Mouse (Mus musculus): ENCODE measurements around the gene Fkbp5. TPM values are rescaled to one million over a fixed set of nuclear protein-coding genes. Genes with fewer than 3 reads are reported as not detected.

Gene Fkbp5
- polyA plus RNA-seq, 1 experiment from 2014 or later: 7.1 TPM

- H3K4me1 ChIP-seq (ENCODE audit: control insufficient read depth, insufficient read depth, low read length): peaks cover 60% of the 10 kb centered on the region
- peak overlapping the region; percentile 100 for H3K27ac ChIP-seq (ENCODE audit: low read length)
- peak overlapping the region; percentile 97 for H3K9ac ChIP-seq (replicated peaks; ENCODE audit: low read depth, low read length)
- peak overlapping the region; percentile 94 for H3K4me3 ChIP-seq (ENCODE audit: low read depth, low read length)
- H3K9me3 ChIP-seq (ENCODE audit: control insufficient read depth, low read depth, low read length): no peaks in the 10 kb centered on the region
- 8% methylated on average over 13 of the region's 13 CpGs for WGBS
- no peak for ATAC-seq (ENCODE audit: insufficient number of reproducible peaks, insufficient read depth, low FRiP score, low read depth)
- peaks cover 7% of the 10 kb centered on the region; the same call in 1 of the 2 replicates for H3K36me3 ChIP-seq (ENCODE audit: control insufficient read depth, insufficient read depth, low read length)
- H3K27me3 ChIP-seq (ENCODE audit: control insufficient read depth, insufficient read depth, low read length): no peaks in the 10 kb centered on the region
- H3K4me2 ChIP-seq (replicated peaks; ENCODE audit: low read depth, low read length): peak overlapping the region; percentile 76
Observed at GRCm38 (mm10) chr17:28349264-28349880, 168.0 kb downstream of the Fkbp5 start.

Small RNA genes lying within 50 kb of the gene (microRNA-seq; reads per million reads assigned to microRNA genes)
- gene Gm25195 (not detected), gene Mir6969 (not detected)

Other genes with a start within 250 kb of the Fkbp5 start
- 26.5 and 29.9 TPM in 2 replicates for gene Fance, start 204.0 kb downstream of the Fkbp5 start, polyA plus RNA-seq (2014; fragmentation: Nextera tagmentation; extraction: Ambion mirVana)
- gene Rpl10a, start 189.1 kb downstream of the Fkbp5 start, polyA plus RNA-seq (2014; fragmentation: Nextera tagmentation; extraction: Ambion mirVana): 797 and 911 TPM in 2 replicates
- 15.7 and 16.0 TPM in 2 replicates for gene Tead3, start 166.7 kb downstream of the Fkbp5 start, polyA plus RNA-seq (2014; fragmentation: Nextera tagmentation; extraction: Ambion mirVana)
- gene Tulp1, start 152.3 kb downstream of the Fkbp5 start, polyA plus RNA-seq (2014; fragmentation: Nextera tagmentation; extraction: Ambion mirVana): 5.2 and 6.6 TPM in 2 replicates
- gene Armc12, start 13.3 kb upstream of the Fkbp5 start, polyA plus RNA-seq (2014; fragmentation: Nextera tagmentation; extraction: Ambion mirVana): not detected in 2 replicates
- not detected in 2 replicates for gene Clpsl2, start 31.9 kb upstream of the Fkbp5 start, polyA plus RNA-seq (2014; fragmentation: Nextera tagmentation; extraction: Ambion mirVana)
- gene Clps, start 43.2 kb upstream of the Fkbp5 start, polyA plus RNA-seq (2014; fragmentation: Nextera tagmentation; extraction: Ambion mirVana): 47.2 and 236 TPM in 2 replicates
- gene Lhfpl5, start 58.1 kb upstream of the Fkbp5 start, polyA plus RNA-seq (2014; fragmentation: Nextera tagmentation; extraction: Ambion mirVana): 1.5 TPM in 2 replicates
- 129 and 134 TPM in 2 replicates for gene Srpk1, start 105.2 kb upstream of the Fkbp5 start, polyA plus RNA-seq (2014; fragmentation: Nextera tagmentation; extraction: Ambion mirVana)
- 0.94 and 1.9 TPM in 2 replicates for gene Slc26a8, start 172.7 kb upstream of the Fkbp5 start, polyA plus RNA-seq (2014; fragmentation: Nextera tagmentation; extraction: Ambion mirVana)
- 51.9 and 53.4 TPM in 2 replicates for gene Mapk14, start 173.8 kb upstream of the Fkbp5 start, polyA plus RNA-seq (2014; fragmentation: Nextera tagmentation; extraction: Ambion mirVana)
- gene AC170998.1, start 208.6 kb upstream of the Fkbp5 start, polyA plus RNA-seq (2014; fragmentation: Nextera tagmentation; extraction: Ambion mirVana): 4.2 and 5.4 TPM in 2 replicates